Mouse (Mus musculus) lung, adult 18-20 months (tissue): ENCODE measurements at regions not wholly inside any gene's neighbourhood (a gene's known extent, or its start where the extent isn't known, plus 50 kb on each side); places are given as distances from the start of the nearest gene placed in this dataset.

Experiments used
- DNase-seq, 2 experiments: peaks; one replicate each; pipeline ENCODE4 v3.0.0; 2022; ENCODE audit warnings: mixed read lengths in 2 of 2

DNA sequence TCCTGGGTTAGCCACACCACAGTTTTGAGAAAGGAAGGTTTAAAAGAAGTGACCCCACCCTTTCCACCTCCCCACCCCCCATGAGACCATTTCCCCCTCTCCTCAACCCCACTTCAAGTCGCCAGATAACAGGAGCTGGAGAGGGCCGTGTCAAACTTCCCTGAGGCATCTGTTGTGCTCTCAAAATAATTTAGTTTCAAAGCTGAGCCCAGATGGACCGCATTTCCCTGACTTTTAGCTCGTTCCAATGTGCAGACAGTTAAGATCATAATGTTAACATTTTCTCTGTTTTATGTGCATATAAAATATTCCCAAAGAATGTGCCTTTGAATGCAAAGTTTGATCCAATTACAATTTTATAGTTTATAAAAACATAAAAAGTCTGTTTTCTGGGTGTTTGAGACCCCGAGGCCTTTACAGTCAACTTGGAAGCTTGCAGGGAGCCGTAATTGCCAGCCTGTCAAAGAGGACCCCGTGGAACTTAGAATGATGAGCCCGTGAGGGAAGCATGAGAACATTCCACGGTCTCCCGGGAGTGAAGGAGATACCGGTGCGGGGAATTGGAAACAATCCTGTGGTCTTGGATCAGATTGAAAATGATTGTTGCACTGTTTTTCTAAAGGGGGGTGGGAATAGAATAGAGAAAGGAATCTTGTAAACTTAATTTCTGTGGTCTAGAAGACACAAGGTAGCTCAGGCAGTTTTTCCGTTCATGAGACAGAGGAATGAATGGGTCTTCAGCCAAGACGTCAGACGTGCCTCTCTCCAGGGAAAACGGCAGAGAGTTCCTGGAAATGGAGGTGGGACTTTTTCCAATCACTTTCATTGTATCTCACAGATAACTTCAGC lies 903.3 kb downstream of the Mrps31 start:
- DNase-seq = no peak

- no peak for DNase-seq
These were observed 908.4 kb downstream of the Mrps31 start for GRCm38 (mm10) chr8:23319556-23319955.

DNA sequence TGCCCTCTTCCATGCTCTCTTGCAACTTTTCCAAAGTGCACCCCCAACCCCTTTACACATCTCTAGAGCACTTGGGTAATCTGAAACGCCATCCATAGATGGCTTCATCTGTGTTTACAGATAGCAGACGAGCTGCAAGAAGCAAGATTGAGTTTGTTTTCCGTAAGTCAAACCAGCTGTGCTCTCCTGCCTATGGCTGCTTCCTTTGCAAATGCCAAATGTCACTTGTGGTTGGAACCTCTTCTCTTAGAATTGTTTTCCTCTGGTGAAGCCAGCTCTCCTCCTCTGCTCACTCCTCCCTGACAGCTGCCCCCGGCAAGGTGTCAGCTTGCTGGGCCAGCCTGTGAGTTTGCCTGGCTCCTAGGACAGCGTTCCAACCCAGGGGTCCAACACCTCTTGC lies 910.0 kb downstream of the Mrps31 start:
- no peak for DNase-seq

GRCm38 (mm10) chr8:23327283-23327682 lies 916.1 kb downstream of the Mrps31 start:
- no peak for DNase-seq

- DNase-seq = peak in 1 of 2 experiments; percentile 3
These were observed 933.0 kb downstream of the Mrps31 start for GRCm38 (mm10) chr8:23344161-23344560.

DNA sequence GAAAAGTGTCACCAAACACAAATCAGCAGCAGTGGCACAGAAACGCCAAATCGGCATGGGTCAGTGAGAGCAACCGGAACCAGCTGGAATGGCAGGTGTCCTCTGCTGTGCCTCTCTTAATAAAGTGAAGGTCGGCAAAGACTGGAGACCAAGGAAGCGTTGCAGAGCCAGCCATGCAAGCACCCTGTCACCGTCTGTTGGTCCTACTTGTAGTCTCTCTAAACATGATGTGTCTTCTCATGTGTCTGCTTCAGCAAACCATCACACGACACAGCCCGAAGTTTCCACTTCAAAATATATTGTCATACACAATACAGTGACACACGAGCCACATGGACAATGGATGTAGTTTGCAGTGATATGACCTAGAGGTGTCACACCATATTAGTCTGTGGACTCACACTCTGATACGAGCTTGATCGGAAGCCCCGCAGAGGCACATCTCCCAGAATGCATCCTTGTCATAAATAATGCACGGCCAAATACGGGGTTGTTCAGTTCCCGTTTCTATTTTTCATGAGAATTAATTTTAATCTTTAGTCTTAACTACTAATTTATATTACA lies 940.3 kb downstream of the Mrps31 start:
- DNase-seq = no peak

DNA sequence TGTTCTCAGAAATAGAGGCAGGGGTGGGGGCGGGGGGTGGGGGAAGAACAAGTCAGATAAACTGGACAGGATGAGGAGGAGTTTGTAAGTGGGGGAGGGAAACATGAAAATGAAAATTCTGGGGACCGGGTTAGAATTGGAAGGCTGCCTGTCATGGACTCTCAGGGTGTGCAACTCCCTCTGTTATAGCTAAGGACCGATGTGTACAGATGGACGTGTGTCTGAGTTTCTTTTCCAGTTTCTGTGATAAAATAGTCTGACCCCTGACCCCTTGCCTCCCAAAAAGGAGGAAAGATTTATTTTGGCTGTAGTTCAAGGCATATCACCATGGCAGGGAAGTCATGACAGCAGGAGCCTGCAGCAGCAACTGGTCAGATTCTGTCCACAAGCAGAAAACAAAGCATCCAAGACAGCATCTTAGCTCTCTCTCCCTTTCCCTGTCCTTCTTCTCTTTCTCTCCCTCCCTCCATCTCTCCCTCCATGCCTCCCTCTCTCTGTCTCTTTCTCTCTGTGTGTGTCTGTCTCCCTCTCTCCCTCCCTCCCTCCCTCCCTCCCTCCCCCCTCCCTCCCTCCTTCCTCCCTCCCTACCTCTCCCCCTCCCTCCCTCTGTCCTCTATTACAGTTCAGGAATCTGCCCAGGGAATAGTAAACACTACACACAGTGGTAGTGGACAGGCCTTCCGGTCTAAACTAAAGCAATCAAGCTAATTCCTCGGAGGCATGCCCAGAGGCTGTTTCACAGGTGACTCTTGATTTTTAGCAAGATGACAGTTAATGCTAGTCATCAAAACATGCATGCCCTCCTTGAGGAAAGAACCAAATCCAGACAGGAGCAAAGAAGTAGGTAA lies 941.3 kb downstream of the Mrps31 start:
- DNase-seq = no peak

- no peak for DNase-seq
These were observed 949.0 kb downstream of the Mrps31 start for GRCm38 (mm10) chr8:23360061-23360622.

- DNase-seq = no peak
These were observed 949.7 kb downstream of the Mrps31 start for GRCm38 (mm10) chr8:23360850-23361274.
